Mouse (Mus musculus) urinary bladder, postnatal 4 days (tissue): ENCODE data around the gene Klhl24.
"Not testable (repeated sequence)": the region's sequence is repeated elsewhere in the genome, so short reads cannot be mapped to it uniquely, and the experiment has no call there.

Experiments
- DNase-seq, 2 experiments: peaks; one replicate each; pipeline ENCODE4 v3.0.0; 2021 to 2022; ENCODE audit warnings: low spot score in 2 of 2

Klhl24 gene

DNA sequence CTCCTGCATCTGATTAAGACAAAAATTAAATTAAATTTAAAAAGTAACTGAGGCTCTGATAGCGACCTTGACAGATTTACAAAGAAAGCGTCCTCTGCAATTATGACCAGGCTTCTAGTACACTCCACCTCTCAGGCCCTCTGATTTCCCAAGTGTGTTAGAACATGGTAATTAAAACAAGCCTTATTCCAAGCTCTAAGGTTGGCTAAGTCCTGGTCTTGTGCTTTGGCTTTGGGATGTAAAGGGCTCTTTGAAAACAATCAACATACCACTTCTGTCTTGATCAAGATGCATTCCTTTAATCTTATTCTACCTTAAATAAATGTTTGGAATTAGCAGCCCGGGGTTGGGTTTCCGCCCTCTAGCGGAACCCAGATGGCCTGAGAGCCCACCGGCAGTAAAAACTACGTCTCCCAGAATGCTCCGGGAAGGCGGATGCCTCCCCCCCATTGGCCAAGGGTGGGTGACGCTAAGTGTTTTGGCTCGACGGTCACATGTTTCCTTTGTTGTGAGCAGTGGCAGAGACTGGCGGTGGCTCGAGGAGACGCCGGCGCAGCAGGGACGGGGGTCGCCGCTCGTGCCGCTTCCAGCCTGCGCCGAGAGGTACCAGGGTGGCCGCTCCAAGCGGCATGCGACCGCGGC is at the start of gene Klhl24:
Gene Klhl24 (plus strand): TSS at position 474 of the 642 bp plus-strand sequence.
- DNase-seq: peak; percentile 88 to 89

GRCm38 (mm10) chr16:20052655-20053054 is 44.7 kb upstream of the Klhl24 start:
- no peak for DNase-seq

GRCm38 (mm10) chr16:20072770-20073169 is 24.6 kb upstream of the Klhl24 start:
- no peak for DNase-seq

GRCm38 (mm10) chr16:20076675-20077074 is 20.7 kb upstream of the Klhl24 start:
- no peak for DNase-seq

GRCm38 (mm10) chr16:20080271-20080670 is 17.1 kb upstream of the Klhl24 start:
- DNase-seq: no peak

GRCm38 (mm10) chr16:20084623-20085022 is 12.7 kb upstream of the Klhl24 start:
- no peak for DNase-seq

DNA sequence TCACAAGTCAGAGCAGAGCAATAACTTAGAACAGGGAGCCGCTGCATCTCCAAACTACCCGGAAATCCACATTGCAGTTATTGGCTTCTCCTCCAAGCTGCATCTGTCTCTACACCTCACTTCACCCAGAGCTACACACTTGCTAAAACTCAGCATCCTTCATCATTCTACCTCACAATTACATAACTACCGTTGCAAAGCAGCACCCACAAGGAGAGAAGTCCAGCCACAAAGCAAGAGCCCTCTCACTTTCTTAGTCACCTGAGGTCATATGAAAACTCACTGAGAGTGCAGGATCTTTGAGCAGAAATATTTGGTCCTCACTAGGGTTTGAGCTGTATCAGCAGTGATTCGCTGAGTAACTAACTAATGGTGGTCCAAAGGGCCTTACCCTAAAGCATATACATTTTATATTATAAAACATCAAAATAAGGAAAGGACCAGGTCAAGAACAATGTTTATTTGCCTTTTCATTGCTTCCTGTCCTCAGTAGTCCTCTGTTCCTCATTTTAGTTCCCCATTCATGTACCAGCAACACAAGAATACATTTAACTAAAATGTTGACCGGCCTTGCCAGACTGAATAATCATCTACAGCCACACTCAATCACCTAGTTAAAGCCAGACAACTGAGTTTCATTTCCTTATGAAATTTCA is 12.0 kb upstream of the Klhl24 start:
- no peak for DNase-seq

- no peak for DNase-seq
Observed at GRCm38 (mm10) chr16:20086976-20087375, 10.4 kb upstream of the Klhl24 start.

- no peak for DNase-seq
Observed at GRCm38 (mm10) chr16:20089636-20090035, 7.7 kb upstream of the Klhl24 start.

GRCm38 (mm10) chr16:20090921-20091575 is 6.3 kb upstream of the Klhl24 start:
- DNase-seq: no peak

- DNase-seq: no peak
Observed at GRCm38 (mm10) chr16:20095966-20096365, 1.4 kb upstream of the Klhl24 start.

GRCm38 (mm10) chr16:20097711-20098374 is 501 bp downstream of the Klhl24 start:
- peak; percentile 88 to 91 for DNase-seq

- DNase-seq: no peak
Observed at GRCm38 (mm10) chr16:20098375-20098727, 1.0 kb downstream of the Klhl24 start.

GRCm38 (mm10) chr16:20098866-20099629 is 1.7 kb downstream of the Klhl24 start:
- DNase-seq: no peak

DNA sequence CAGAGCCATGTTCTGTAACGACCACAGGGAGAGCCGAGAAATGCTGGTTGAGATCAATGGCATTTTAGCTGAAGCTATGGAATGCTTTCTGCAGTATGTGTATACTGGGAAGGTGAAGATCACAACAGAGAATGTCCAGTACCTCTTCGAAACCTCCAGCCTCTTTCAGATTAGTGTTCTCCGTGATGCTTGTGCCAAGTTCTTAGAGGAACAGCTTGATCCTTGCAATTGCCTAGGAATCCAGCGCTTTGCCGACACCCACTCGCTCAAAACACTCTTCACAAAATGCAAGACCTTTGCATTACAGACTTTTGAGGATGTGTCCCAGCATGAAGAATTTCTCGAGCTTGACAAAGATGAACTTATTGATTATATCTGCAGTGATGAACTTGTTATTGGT is 9.7 kb downstream of the Klhl24 start:
- DNase-seq: no peak

- DNase-seq: no peak
Observed at GRCm38 (mm10) chr16:20108961-20109360, 11.6 kb downstream of the Klhl24 start.

DNA sequence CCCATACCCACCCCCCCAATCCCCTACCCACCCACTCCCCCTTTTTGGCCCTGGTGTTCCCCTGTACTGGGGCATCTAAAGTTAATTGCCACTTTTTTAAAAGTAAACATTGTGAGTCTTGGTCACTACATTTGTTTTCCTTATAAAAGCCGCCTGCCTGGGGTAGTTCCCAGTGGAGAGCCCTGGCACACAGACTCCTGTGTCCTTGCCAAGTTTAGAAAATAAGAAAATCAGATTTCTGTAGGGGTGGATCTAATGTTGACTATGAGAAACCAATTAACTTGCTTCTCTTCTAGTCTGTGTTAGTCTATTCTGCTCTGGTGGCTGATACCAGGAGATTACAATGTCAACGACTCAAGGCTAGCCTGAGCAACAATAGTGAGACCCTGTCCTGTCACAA is 15.3 kb downstream of the Klhl24 start:
- DNase-seq: no peak

GRCm38 (mm10) chr16:20116069-20116468 is 18.7 kb downstream of the Klhl24 start:
- no peak for DNase-seq

- DNase-seq: not testable (repeated sequence)
Observed at GRCm38 (mm10) chr16:20126319-20126883, 29.1 kb downstream of the Klhl24 start.

DNA sequence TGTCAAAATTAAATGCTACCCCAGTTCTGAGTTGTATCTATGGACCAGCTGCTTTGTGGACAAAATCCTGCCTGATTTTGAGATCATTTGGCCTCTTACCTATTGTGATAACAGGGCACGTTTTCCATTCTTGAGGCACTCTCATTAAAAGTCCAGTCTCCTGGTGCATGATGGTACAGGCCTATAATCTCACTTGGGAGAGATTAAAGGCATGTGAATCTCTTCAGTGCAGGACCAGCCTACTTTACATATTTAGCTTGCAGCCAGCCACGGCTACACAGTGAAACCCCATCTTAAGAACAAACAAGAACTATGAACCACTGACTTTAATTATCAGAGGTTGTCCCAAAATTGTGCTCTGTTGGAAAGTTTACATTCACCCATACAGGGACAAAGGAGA is 33.1 kb downstream of the Klhl24 start:
- no peak for DNase-seq

DNA sequence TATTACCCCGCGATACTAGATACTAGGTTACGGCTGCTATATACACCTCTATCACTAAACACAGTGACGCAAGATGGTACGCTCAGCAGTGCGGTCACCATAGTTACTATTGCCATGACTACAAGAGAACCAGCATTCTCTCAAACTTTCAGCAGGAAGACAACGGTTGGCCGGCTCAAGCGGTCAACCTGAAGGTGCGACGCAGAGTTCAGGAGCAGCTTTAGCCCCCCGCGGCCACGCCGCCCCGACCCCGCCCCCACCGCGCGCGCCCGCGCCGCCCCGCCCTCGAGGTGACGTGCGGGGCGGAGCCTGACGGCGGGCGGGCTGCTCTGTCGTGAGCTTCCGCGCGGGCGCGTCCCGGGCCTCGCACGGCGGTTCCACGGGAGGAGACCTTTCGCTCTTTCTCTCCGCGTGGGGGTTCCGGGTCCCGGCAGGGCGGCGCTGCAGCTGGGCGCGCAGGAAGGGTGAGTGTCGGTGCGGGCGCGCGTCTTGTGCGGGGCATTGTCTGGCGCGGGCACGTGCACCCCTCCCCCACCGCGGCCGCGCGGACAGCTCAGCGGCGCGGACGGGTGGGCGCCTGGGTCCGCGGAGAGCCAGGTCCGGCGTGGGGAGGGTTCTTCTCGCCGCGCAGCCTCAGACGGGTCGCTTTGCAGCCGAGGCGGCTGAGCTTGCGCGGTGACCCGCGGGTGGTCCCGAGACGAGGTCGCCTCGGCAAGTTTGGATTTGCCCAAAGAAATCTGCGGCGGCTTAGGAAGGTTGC is 43.6 kb downstream of the Klhl24 start, which contains the start of gene Yeats2:
Gene Yeats2 (plus strand): TSS at position 292 of the 760 bp plus-strand sequence.
- DNase-seq: peak; percentile 71 to 79
